Mouse (Mus musculus): ENCODE results near the gene Slc13a5. TPM values are rescaled to one million over a fixed set of nuclear protein-coding genes. Genes with fewer than 3 reads are reported as not detected.

Gene Slc13a5
- polyA plus RNA-seq, 1 experiment from 2014 or later: 0.05 TPM

GRCm38 (mm10) chr11:72245196-72245753 lies 21.7 kb downstream of the Slc13a5 start:
- Histone ChIP-seq H3K4me1 (no peaks in the 10 kb centered on the region), H3K9ac (no peak overlapping the region), H3K4me2 (no peak overlapping the region), H3K36me3 (no peaks in the 10 kb centered on the region), H3K27ac (no peak overlapping the region), H3K9me3 (no peaks in the 10 kb centered on the region), H3K4me3 (no peak overlapping the region), H3K27me3 (no peaks in the 10 kb centered on the region)
- 80% methylated on average over 8 of the region's 8 CpGs for whole genome bisulfite sequencing
- ATAC-seq (ENCODE audit: borderline replicate concordance, extremely low read depth, low FRiP score, low TSS enrichment): no peak

DNA sequence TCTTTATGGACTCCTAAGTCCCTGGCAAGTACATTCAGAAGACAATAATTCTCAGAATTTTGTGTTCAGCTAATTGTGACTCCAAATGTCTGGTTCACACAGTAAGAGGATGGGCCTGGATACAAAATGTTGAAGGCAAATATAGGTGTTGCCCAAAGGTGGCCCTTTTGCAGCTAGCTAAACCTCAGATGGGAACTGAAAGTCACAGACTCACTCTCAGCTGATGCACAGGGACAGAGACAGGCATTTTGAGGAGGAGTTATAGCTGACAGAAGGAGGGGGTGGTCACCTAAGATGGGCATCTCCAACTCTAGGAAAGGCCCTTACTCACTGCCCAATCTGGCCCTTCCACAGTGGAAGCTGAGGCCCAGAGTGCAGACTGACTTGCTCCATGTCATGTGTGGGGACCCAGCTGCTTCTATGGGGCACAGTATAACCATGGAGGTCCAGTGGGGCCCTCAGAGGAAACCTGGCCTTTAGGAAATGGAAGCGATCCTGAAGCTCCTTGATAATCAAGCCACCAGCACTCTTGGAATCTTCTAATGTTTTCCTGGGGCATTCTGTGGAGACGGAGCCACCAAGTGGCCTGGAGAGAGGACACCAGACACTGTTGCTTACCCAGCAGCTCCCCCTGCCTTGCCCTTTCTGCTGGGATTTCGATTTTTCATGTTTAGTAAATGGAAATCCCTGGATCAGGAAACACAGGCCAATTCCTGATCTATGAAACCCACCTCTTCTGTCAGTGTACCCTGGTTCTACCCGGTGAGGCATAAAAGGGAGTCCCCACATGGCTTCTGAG lies 26.8 kb downstream of the Slc13a5 start:
- Histone ChIP-seq H3K27ac (no peak overlapping the region), H3K4me3 (no peak overlapping the region), H3K4me2 (no peak overlapping the region), H3K9me3 (no peaks in the 10 kb centered on the region), H3K4me1 (no peaks in the 10 kb centered on the region), H3K9ac (no peak overlapping the region), H3K36me3 (no peaks in the 10 kb centered on the region), H3K27me3 (no peaks in the 10 kb centered on the region)
- ATAC-seq (ENCODE audit: borderline replicate concordance, extremely low read depth, low FRiP score, low TSS enrichment): no peak
- 65% methylated on average over 4 of the region's 4 CpGs for WGBS

- no peak overlapping the region for H3K9ac ChIP-seq
- no peaks in the 10 kb centered on the region for H3K36me3 ChIP-seq
- H3K4me1 ChIP-seq: no peaks in the 10 kb centered on the region
- ATAC-seq (ENCODE audit: borderline replicate concordance, extremely low read depth, low FRiP score, low TSS enrichment): no peak
- 62% methylated on average over 5 of the region's 5 CpGs for WGBS
- H3K9me3 ChIP-seq: no peaks in the 10 kb centered on the region
- H3K4me3 ChIP-seq: no peak overlapping the region
- H3K27ac ChIP-seq: no peak overlapping the region
- no peaks in the 10 kb centered on the region for H3K27me3 ChIP-seq
- H3K4me2 ChIP-seq: no peak overlapping the region
These were observed 33.0 kb downstream of the Slc13a5 start for GRCm38 (mm10) chr11:72234013-72234412.

DNA sequence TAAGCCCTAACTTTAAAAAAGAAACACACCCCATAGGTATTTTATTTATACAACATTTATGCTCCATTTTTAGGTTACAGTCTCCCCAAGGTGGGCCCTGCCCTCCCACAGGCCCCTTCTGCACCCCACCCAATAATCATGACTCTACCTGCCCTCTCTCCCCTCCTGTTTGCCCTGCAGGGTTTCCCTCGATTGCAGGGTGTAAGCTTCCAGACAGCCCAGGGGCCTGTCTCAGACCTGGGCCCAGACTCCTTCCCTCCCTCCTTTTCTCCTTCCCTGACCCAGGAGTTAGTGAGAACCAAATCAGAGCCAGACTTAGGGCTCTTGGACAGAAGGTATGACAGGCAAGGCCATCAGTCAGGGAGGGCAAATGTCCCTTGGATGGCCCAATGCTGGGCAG lies 34.0 kb downstream of the Slc13a5 start:
- no peak overlapping the region for H3K4me3 ChIP-seq
- H3K27ac ChIP-seq: no peak overlapping the region
- H3K9me3 ChIP-seq: no peaks in the 10 kb centered on the region
- no peaks in the 10 kb centered on the region for H3K27me3 ChIP-seq
- no peaks in the 10 kb centered on the region for H3K4me1 ChIP-seq
- no peak for ATAC-seq (ENCODE audit: borderline replicate concordance, extremely low read depth, low FRiP score, low TSS enrichment)
- H3K4me2 ChIP-seq: no peak overlapping the region
- no peaks in the 10 kb centered on the region for H3K36me3 ChIP-seq
- 42% methylated on average over 1 of the region's 1 CpGs for whole genome bisulfite sequencing
- H3K9ac ChIP-seq: no peak overlapping the region

GRCm38 (mm10) chr11:72232068-72232467 lies 35.0 kb downstream of the Slc13a5 start:
- ATAC-seq (ENCODE audit: borderline replicate concordance, extremely low read depth, low FRiP score, low TSS enrichment): no peak
- Histone ChIP-seq H3K9ac (no peak overlapping the region), H3K4me1 (no peaks in the 10 kb centered on the region), H3K27me3 (no peaks in the 10 kb centered on the region), H3K9me3 (no peaks in the 10 kb centered on the region), H3K4me2 (no peak overlapping the region), H3K36me3 (no peaks in the 10 kb centered on the region), H3K27ac (no peak overlapping the region), H3K4me3 (no peak overlapping the region)
- WGBS: 83% methylated on average over 7 of the region's 7 CpGs

DNA sequence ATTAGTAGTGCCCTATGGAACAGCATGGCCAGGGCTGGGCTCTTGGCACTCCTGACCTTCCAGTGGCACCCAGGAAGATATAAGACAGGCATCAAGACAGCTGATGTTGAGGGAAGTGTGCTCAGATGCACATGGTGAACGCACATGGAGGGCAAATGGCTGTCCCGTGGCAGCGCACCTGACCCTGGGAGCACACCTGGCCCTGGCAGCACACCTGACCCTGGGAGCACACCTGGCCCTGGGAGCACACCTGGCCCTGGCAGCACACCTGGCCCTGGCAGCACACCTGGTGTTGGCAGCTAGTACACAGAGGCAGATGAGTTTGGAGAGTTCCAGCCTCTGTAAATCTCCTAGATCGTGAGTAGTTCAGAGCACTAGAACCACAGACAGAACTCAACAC lies 38.5 kb downstream of the Slc13a5 start:
- no peak overlapping the region for H3K9ac ChIP-seq
- no peak for ATAC-seq (ENCODE audit: borderline replicate concordance, extremely low read depth, low FRiP score, low TSS enrichment)
- no peak overlapping the region for H3K27ac ChIP-seq
- H3K4me1 ChIP-seq: no peaks in the 10 kb centered on the region
- H3K27me3 ChIP-seq: no peaks in the 10 kb centered on the region
- no peaks in the 10 kb centered on the region for H3K9me3 ChIP-seq
- no peak overlapping the region for H3K4me3 ChIP-seq
- no peaks in the 10 kb centered on the region for H3K36me3 ChIP-seq
- WGBS: 90% methylated on average over 4 of the region's 4 CpGs
- H3K4me2 ChIP-seq: no peak overlapping the region

DNA sequence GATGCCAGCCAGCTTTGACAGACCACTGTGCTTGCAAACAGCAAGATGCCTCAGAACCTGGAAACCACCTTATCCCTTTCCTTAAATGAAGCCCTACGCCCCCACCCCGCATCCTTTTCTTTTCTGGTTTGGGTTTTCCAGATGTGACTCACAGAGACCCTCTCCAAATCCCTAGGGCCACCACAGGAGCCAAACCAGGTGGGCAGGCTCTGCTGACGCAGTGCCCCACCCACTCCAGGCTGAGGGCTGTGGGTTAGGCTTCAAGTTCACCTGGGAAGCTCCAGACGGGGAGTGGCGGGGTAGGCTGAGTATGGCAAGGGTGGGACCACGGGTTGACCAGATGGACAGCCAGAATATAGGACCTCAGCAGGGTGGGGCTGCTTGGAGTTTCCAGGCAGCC lies 40.1 kb downstream of the Slc13a5 start:
- H3K9ac ChIP-seq: no peak overlapping the region
- no peak overlapping the region for H3K4me3 ChIP-seq
- H3K27ac ChIP-seq: no peak overlapping the region
- ATAC-seq (ENCODE audit: borderline replicate concordance, extremely low read depth, low FRiP score, low TSS enrichment): no peak
- WGBS: 73% methylated on average over 6 of the region's 6 CpGs
- H3K4me1 ChIP-seq: no peaks in the 10 kb centered on the region
- H3K36me3 ChIP-seq: no peaks in the 10 kb centered on the region
- no peak overlapping the region for H3K4me2 ChIP-seq
- no peaks in the 10 kb centered on the region for H3K9me3 ChIP-seq
- H3K27me3 ChIP-seq: no peaks in the 10 kb centered on the region

DNA sequence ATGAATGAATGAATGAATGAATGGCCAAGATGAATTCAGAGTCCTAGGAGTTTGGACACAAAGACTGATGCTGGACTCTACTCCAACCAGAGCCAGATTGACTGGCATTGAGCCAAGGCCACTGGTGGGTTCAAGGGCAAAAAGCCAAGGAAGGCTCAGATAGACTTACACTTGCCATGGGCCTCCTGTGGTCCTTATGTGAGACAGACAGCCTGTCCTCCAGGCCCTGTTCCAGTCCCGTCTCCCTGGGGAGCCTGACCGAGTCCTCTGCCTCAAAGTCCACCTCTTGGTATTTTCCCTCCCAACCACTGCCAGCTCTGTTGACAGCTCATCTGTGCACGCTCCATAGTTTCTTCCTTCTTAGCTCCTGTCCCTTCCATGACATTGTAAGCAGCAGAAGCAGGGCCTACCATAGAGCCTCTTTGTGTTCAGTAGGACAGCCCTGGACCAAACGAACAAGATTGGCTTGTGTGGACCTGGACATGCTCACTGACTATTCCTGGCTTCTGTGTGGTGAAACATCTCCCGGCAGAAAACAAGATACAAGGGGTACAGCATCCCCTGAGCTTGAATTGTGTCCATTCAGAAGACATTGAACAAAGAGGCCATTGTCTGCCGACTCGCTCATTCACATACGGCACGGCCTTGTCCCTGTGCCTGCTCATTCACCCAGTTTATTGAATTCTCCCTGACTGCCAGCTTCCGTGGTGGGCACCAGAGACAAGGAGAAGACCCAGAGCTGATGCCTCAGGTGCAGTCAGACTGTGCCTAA lies 40.8 kb downstream of the Slc13a5 start:
- no peaks in the 10 kb centered on the region for H3K36me3 ChIP-seq
- no peaks in the 10 kb centered on the region for H3K9me3 ChIP-seq
- no peak overlapping the region for H3K4me2 ChIP-seq
- no peak for ATAC-seq (ENCODE audit: borderline replicate concordance, extremely low read depth, low FRiP score, low TSS enrichment)
- no peaks in the 10 kb centered on the region for H3K4me1 ChIP-seq
- 67% methylated on average over 10 of the region's 10 CpGs for WGBS
- H3K27me3 ChIP-seq: no peaks in the 10 kb centered on the region
- no peak overlapping the region for H3K27ac ChIP-seq
- no peak overlapping the region for H3K9ac ChIP-seq
- H3K4me3 ChIP-seq: no peak overlapping the region

- ATAC-seq (ENCODE audit: borderline replicate concordance, extremely low read depth, low FRiP score, low TSS enrichment): no peak
- 10% methylated on average over 5 of the region's 5 CpGs for WGBS
- Histone ChIP-seq H3K9me3 (no peaks in the 10 kb centered on the region), H3K9ac (no peak overlapping the region), H3K4me3 (no peak overlapping the region), H3K4me1 (no peaks in the 10 kb centered on the region), H3K4me2 (no peak overlapping the region), H3K27me3 (no peaks in the 10 kb centered on the region), H3K36me3 (no peaks in the 10 kb centered on the region), H3K27ac (no peak overlapping the region)
These were observed 42.2 kb downstream of the Slc13a5 start for GRCm38 (mm10) chr11:72224865-72225264.

DNA sequence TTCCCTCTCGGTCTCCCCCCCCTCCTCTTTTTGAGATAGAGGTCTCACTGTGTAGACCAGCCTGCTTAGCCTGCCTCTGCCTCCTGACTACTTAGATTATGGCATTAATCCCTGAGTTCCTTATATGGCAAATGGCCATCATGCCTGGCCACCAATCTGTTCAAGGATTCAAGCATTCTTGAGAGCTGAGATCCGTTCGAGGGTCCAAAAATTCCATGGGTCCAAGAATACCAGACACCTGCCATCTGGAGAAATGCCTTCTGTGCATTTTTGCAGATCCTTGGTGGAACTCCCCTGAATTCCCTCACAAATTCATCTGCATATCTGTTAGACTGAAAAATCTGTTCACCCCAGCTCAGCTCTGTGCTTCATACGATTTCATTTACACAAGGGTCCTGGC lies 43.6 kb downstream of the Slc13a5 start:
- Histone ChIP-seq H3K4me3 (no peak overlapping the region), H3K9ac (no peak overlapping the region), H3K4me2 (no peak overlapping the region), H3K36me3 (no peaks in the 10 kb centered on the region), H3K27ac (no peak overlapping the region), H3K27me3 (no peaks in the 10 kb centered on the region), H3K4me1 (no peaks in the 10 kb centered on the region), H3K9me3 (no peaks in the 10 kb centered on the region)
- no peak for ATAC-seq (ENCODE audit: borderline replicate concordance, extremely low read depth, low FRiP score, low TSS enrichment)
- 72% methylated on average over 4 of the region's 4 CpGs for WGBS

GRCm38 (mm10) chr11:72221278-72221677 lies 45.7 kb downstream of the Slc13a5 start:
- H3K9me3 ChIP-seq: no peaks in the 10 kb centered on the region
- no peak; the same call in 1 of the 2 replicates for ATAC-seq (ENCODE audit: borderline replicate concordance, extremely low read depth, low FRiP score, low TSS enrichment)
- H3K36me3 ChIP-seq: no peaks in the 10 kb centered on the region
- H3K27me3 ChIP-seq: no peaks in the 10 kb centered on the region
- H3K4me2 ChIP-seq: no peak overlapping the region
- no peak overlapping the region for H3K27ac ChIP-seq
- H3K4me1 ChIP-seq: no peaks in the 10 kb centered on the region
- WGBS: 17% methylated on average over 6 of the region's 6 CpGs
- H3K4me3 ChIP-seq: no peak overlapping the region
- no peak overlapping the region for H3K9ac ChIP-seq

DNA sequence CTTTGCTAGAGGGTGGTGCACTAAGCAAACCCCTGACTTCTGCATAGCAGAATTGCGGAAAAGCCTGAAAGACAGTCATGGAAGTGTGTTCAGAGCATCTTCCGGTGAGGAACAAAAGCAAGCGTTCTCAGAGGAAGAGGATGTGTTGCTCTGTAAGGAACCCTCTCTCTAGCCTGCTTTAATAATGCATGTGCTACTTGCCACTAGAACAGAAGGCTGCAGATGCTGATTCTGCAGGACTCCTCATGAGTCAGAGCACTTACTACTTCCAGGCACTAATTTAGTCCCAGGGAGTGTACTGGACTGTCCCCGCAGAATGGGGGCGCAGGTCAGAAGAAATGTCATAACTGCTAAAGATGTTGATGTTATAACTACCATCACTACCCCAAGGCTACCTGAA lies 49.9 kb downstream of the Slc13a5 start:
- no peak overlapping the region for H3K27ac ChIP-seq
- no peaks in the 10 kb centered on the region for H3K27me3 ChIP-seq
- no peaks in the 10 kb centered on the region for H3K9me3 ChIP-seq
- peaks cover 3% of the 10 kb centered on the region for H3K36me3 ChIP-seq
- no peak overlapping the region for H3K4me3 ChIP-seq
- H3K9ac ChIP-seq: no peak overlapping the region
- 70% methylated on average over 5 of the region's 5 CpGs for WGBS
- no peak overlapping the region for H3K4me2 ChIP-seq
- no peak for ATAC-seq (ENCODE audit: borderline replicate concordance, extremely low read depth, low FRiP score, low TSS enrichment)
- peaks cover 6% of the 10 kb centered on the region; the same call in 1 of the 2 replicates for H3K4me1 ChIP-seq

Data from lung, embryonic 15.5 days (tissue).